Mouse (Mus musculus): Measurements from ENCODE around the gene Syngap1. TPM values are rescaled to one million over a fixed set of nuclear protein-coding genes. Genes with fewer than 3 reads are reported as not detected.
A peak's percentile ranks its signal among the peaks of the same experiment; 100 is the strongest.
"Not testable (repeated sequence)": the region's sequence is repeated elsewhere in the genome, so short reads cannot be mapped to it uniquely, and the experiment has no call there.

Syngap1 gene
- total RNA-seq (2022): 1 to 10 TPM; 3.6 to 5.2 (median 4.7) TPM

DNA sequence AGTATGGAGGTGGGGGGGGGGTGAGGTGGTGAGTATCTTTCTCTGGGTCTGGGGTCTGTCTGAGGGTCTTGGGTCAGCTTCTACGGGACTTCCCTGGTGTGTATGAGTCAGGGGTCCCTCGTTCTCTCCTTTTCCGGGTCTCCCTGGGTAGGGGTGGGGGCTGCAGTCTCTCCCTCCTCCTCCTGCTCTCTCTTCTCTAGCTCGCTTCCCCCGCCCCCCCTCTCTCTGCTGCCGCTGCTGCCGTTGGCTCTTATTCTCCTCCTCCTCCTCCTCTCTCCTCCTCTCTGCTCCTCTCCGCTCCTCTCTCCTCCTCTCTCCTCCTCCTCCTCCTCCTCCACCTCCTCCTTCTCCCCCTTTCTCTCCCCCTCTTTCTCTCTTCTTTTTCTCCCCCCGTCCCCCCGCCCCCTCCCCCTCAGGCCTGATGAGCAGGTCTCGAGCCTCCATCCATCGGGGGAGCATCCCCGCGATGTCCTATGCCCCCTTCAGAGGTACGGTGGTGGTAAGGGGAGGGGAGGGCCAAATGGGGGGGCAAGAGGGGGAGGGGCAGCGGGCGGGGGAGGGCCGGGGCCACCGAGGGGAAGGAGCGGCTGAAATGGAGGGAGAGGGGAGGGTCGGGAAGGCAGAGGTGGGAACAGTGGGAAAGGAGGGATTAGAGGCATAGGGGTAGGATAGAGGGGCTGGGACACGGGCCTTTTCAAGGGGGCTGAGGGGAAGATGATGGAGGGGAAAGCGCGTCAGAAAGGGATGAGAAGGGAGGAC, at the start of gene Syngap1:
Syngap1 (plus strand) TSS at position 223 of the 759 bp plus-strand sequence.
- DNase-seq (ENCODE audit: low spot score): no peak

DNA sequence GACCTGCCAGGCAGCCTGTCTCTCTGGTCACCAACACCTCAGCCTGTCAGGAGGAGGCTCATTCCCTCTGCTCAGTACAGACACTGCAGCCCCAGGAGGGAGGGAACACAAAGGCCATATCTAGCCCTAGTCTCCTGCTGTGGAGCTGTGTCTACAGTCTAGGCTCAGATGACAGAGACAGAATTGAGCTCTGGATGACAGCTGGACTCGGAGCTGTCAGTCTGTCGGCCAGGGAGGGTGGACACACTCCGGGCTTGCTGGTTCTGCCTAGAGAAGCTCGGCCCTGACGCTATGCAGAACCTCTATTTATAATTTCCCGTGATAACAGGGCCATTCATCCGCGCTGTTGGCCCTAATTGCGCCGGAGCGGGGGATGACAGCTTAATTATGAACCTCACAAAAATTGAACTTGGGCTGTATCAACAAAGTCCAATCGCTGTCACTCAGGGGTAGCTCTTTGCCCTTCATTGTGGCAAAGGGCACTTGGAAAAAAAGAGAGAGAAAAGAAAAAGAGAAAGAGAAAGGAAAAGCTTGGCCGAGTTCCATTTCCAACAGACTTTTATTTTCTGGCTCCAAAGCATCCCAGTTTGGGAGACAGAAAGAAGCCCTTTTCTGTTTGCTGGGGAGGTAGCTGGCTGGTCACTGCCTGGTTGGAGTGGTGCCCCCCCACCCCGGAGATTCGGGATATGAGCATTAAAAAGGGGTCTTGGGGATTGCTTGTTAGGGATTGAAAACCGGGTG, 48.2 kb upstream of the Syngap1 start:
- DNase-seq (ENCODE audit: low spot score): peak; percentile 53

DNA sequence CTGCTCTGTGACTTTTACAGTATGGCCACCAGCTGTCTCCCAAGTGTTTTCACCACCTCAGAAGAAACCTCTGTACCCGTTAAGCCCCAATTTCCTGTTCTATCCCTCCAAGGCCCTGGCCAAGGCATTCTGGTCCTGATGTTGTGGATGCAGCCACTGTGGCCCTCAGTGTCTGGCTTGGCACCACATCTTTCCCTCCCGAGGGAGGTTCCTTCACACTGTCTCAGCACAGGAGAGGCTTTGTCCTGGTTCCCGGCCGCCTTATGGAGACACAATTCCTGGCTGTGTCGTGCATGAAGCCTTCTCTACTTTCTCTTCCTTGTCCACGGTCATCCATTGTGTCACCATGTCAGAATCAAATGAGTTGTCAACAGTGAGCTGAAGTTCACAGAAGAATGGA, 47.6 kb upstream of the Syngap1 start:
- DNase-seq (ENCODE audit: low spot score): no peak

DNA sequence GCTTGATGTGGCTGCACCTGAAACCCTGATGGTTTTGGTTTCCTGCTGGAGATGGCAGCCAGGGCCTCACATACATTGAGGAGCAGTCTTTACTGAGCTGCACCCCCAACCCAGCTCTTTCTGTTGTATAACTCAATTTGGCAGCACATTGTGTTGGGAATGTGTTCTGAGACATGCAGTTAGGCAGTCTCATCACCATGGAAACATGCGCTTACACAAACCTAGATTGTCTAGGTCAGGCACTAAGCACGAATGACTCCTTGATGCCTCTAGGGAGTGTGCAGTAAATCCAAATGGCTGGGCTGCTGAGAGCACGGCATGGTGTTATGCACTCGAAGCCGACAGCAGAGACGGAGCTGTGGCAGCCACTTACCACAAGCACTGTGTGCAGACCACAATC, 46.7 kb upstream of the Syngap1 start:
- DNase-seq (ENCODE audit: low spot score): no peak

DNA sequence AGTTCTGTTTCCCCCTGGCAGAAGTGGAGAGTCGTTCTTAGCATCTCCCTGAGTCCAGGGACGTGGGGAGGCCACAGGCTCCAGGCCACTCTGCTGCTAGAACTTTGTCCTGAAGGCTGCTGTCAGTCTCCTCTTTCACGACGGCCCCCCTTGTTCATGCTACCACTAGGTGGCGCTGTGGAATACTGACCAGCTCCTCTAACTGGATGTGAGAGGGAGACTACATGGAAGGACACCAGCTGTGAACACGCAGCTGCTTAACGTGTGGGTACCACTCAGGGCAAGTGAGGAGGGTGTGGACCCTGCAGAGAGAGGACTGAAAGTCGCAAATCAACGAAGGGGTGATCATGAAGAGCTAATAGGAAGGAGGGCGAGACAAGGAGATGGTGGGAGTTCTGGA, 45.5 kb upstream of the Syngap1 start:
- peak; percentile 61 for DNase-seq (ENCODE audit: low spot score)

DNA sequence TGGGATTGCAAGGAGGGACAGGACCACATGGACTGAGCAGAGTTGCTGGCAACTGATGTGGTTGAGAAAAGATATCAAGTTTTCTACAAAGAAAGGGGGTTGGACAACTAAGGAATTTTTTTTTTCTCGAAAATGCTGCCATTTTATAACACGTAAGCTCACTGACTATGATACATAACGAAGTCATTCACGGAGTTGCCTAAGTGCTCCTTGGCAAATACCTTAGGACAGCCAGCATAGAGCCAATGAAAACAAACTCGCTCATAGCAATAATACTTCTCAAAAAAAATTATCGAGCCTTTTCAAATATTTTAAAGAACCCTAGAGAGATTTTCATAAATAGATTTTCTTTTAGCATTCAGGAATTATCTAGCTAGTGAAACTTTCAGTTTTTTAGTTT, 40.1 kb upstream of the Syngap1 start:
- DNase-seq (ENCODE audit: low spot score): no peak

DNA sequence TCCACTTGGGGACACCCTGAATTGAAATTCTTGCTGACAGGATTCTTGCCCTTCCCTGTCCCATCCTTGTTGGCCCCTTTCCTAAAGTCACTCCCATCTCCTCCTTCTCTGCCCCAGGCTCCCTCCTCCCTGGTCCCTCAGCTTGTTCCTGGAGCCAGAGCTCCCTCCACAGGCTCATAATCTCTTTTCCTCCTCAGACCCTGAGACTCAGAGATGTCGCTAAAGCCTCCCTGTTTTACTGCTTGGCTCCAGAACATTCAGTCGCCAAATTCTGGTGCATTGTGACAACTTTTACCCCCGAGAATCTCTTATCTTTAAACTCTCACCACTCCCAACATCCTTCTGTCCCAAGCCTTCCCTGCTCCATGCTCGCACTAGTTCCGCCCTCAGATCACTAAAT, 36.7 kb upstream of the Syngap1 start:
- DNase-seq (ENCODE audit: low spot score): no peak

DNA sequence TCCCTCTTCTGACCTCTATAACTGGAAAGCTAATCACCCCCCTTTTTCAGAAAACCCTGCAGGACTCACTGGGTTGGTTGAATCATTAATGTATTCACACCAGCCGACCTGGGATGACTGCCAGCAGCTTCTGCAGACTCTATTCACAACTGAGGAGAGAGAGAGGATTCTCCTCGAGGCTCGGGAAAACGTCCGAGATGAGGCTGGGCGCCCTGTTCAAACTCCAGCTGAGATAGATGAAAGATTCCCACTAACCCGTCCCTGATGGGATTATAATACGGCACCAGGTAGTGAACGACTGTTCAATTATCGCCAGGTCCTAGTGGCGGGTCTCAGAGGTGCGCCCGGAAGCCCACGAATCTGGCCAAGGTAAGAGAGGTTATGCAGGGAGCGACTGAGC, 33.5 kb upstream of the Syngap1 start:
- DNase-seq (ENCODE audit: low spot score): not testable (repeated sequence)

DNA sequence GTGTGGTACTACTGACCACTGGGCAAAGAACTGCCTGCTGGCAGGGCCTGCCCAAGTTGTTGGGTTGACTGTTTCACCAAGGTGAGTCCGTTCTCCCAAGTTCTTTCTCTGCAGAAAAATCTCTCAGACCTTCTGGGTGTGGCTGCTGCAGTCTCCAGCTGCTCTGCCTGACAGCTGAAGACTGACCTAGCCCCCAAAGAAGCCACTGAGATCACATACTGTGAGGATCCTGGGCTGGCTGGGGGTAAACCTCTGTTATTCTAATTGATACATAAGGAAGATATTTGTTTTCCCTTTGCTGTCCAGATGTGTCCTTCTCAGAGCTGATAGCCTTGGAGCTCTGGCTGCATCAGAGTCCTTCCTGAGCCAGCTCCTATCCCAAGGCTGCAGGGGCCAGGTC, 25.8 kb upstream of the Syngap1 start:
- no peak for DNase-seq (ENCODE audit: low spot score)

DNA sequence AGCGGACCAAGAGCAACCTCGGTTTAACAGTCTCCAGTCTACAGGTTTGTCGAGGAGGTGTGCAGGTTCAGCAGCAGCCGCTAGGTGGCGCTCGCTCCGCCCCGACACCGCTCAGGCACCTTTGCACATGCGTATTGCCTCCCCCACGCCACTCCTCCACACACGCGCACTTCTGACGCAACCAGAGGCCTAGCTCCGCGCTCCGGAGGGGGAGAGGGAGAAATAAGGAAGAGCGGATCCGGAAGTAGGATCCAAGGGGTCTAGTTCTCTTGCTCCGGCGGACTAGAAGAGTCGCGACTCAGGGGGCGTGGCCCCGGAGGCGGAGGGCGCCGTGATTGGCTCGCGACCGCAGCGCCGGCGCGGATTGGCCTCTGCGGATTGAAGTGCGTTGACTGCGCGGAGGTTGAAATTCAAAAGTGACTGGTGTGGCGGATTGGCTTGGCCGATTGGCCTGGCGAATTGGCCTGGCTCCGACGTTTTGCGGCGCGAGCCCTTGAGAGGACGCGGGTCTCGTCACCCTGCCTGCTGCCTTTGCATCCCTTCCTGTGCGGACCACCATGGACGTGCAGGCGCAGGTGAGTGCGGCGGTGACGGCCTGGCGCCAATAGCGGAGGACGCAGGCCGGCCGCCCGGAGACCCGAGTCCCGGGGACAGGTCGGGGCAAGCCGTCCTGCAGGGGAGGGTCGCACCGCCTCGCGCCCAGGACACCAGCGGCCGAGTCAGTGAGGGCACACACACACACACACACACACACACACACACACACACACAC, 24.2 kb upstream of the Syngap1 start, which contains the start of gene Kifc5b:
Kifc5b (plus strand) TSS at position 381 of the 772 bp plus-strand sequence.
- peak; percentile 99 for DNase-seq (ENCODE audit: low spot score)

DNA sequence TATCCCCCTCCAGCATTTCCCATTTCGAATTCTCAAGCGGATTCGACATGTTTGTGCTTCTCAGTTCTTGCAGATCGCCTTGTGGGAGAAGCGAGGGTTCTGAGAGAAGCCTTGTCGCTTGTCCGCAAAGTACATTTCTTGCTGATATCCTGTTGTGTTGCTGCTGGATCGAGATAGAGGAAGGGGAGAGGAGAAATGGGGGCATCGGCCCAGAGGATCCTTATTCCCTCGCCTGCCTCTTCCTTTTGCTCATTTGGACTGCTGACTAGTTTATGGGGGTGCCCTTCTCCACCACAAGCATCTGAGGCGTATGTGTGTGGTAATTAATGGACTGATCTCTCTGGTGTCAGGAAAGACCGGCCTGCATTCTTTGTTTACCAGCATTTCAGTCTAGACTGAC, 23.5 kb upstream of the Syngap1 start:
- DNase-seq (ENCODE audit: low spot score): not testable (repeated sequence)

DNA sequence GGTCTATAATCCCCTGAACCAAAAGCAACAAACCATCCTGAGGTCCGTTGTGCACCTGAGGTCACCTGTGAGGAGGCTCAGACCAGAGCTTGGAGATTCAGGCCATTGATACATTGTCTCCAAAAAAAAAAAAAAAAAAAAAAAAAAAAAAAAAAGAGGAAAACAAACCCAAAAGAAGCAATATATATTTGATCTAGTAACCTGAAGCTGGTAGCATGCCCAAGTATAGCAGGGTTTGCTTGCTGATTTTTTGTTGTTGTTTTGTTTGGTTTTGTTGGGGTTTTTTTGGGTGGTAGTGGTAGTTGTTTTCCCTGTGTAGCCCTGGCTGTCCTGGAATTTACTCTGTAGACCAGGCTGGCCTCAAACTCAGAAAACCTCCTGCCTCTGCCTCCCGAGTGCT, 22.7 kb upstream of the Syngap1 start:
- DNase-seq (ENCODE audit: low spot score): no peak

DNA sequence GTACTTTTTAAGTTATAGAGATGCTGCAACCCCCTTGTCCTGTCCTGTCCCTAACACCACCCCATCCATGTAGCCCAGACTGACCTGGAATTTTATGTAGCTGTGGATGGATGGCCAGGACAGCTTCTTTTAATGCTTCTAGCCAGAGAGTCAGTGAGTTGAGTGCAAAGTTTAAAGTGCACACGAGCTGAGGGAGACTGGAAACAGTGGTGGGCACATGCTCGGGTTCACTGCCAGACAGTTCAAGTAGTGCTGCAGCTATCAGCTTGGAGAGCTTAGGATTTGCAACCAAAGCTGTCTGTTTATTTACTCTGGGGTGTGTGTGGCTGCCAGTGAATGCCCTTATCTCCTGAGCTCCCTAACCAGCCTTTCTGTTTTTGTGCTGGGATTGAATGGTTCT, 21.5 kb upstream of the Syngap1 start:
- DNase-seq (ENCODE audit: low spot score): not testable (repeated sequence)

DNA sequence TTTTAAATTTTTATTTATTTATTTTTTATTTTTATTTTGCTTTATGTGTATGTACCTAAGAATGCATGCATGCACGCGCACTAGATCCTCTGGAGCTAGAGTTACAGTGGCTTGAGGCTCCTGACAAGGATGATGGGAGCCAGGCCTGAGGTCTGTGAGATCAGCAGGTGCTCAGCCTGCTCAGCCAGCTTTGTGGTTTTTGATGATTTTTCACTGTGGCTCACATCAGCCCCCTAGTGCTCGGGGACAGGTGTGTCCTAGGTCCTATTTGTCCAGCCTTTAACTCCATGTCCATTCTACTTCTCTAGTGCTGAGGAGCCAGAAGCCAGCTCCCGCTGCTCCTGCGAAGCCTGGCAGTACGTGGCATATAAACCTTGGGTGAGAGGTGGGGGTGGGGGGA, 18.7 kb upstream of the Syngap1 start:
- DNase-seq (ENCODE audit: low spot score): not testable (repeated sequence)

DNA sequence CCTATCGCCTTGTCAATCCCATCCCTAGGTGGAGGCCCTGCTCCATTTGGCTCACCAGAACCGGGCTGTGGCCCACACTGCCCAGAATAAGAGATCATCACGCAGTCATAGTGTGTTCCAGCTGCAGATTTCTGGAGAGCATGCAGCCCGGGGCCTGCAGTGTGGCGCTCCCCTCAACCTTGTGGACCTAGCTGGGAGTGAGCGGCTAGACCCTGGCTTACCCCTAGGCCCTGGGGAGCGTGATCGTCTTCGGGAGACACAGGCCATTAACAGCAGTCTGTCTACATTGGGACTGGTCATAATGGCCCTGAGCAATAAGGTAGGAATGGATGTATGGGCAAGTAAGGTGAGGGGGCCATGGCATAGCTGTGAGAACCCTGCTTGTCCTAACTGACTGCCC, 15.6 kb upstream of the Syngap1 start:
- not testable (repeated sequence) for DNase-seq (ENCODE audit: low spot score)

DNA sequence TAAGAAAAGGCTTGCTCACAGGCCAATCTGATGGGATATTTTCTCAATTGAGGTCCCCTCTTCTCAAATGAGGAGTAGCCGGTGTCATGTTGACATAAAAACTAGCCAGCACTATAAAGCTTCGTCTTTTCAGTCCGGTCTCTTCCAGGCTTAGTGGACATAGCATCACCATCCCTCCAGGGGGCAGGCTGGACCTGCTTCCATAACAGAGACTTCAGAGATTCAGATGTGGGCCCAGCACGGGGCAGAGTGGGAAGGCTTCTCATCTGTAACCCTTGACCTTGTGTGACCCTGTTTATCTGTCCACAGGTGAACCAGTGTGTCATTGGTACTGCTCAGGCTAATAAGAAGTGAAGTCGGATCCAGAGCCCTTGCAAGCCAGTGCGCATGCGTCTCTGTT, 9.3 kb upstream of the Syngap1 start:
- not testable (repeated sequence) for DNase-seq (ENCODE audit: low spot score)

DNA sequence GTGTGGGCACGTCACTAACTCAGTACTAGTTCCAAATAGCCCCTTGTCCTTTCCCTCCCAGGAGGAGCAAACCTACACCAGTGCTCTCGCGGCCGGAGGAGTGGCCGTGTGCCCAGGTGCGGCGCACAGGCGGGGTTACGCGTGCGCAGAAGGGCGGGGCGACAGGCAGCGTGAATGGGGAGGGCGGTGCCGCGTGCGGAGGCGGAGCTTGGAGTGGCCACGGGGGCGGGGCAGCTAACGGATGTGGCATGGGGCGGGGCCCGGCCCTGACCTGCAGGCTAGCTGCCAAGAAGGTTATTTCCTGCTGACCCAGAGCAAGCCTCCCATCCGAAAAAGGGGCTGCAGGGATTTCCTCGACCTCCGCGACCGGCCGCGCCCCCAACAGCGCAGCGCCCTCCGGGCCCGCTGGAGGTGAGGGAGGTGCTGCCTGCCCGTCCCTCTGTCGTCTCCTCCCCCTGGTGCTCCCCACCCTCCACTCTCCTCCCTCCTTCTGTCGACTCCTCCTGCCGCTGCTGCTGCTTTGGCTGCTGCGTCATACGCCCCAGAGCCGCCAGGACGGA, 8.1 kb upstream of the Syngap1 start, which contains the start of gene Phf1:
Phf1 (plus strand) TSS at position 214 of the 560 bp plus-strand sequence.
- peak; percentile 97 for DNase-seq (ENCODE audit: low spot score)

DNA sequence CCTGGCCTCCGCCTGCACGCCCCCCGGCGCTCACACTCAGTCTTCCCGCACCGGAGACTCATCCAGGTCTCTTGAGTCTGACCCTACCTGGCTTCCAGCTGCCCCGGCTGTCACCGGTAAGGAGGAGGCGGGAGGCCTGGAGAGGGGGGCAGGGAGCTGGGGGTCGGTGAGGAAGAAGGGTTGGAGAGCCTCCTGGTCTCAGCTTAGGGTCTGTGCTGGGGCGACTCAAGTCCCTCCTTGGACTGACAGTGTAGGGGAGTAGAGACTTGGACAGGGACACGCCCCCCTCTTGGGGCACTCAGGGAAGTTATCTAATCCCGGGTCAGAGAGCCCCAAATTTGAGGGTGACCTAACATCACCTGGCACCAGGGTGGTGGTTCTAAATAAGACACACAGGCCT, 7.6 kb upstream of the Syngap1 start:
- no peak for DNase-seq (ENCODE audit: low spot score)

DNA sequence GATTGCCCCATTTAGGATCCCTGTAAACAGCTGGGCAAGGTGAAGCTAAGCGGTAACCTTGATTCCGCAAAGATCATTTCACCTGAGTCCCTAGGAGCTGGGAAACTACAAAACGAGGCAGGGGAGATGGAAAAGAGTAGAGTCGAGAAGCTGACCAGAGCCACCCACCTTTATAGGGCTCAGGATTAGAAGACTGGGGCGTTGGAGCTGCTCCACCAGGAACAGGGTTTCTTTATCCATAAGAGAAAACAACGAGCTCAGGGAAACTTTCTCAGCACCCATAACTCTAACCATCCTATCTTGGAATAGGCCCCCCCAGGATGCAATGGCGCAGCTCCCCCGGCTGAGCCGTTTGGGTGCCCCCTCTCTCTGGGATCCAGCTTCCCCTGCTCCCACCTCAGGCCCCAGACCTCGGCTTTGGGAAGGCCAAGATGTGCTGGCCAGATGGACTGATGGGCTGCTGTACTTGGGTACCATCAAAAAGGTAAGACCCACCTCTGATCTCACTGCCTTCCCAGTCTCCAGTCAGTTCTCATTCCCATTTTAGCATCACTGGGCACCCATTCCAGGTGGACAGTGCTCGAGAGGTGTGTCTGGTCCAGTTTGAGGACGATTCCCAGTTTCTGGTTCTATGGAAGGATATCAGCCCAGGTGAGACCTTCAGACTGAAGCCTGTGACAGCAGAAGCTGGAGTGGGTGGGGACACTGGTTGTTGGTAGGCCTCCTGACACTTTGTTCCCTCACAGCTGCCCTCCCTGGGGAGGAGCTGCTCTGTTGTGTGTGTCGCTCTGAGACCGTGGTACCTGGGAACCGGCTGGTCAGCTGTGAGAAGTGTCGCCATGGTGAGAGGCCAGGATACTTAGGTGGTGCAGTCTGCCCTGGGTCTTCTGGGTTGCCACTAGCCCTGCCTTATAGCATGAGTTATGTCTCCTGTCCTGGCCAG, 6.9 kb upstream of the Syngap1 start:
- DNase-seq (ENCODE audit: low spot score): no peak

DNA sequence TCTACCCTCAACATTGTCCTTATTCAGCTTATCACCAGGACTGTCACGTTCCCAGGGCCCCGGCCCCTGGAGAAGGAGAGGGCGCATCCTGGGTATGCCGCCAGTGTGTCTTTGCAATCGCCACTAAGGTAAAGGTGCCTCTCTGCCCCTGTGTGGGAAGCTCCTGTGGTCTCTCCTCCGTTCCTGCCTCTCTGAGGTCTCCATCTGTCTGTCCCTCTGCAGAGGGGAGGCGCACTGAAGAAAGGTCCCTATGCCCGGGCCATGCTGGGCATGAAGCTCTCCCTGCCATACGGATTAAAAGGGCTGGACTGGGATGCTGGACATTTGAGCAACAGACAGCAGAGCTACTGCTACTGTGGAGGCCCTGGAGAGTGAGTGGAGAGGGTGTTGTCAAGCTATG, 6.0 kb upstream of the Syngap1 start:
- DNase-seq (ENCODE audit: low spot score): no peak

DNA sequence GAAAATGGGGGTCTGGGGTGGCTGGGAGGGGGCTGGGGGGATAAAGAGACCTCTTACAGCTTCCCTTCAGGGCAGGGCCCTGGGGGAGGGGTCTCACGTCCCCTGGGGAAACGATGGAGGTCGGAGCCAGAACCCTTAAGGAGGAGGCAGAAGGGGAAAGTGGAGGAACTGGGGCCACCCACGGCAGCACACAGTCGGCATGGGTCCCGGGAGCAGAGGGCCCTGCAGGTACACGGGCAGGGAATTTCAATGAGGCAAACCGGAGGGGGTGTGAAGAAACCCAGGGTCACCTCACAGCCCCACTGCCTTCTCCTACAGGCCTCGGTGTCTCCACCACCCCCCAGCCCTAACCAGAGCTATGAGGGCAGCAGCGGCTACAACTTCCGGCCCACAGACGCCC, 4.6 kb upstream of the Syngap1 start:
- no peak for DNase-seq (ENCODE audit: low spot score)

Data from heart, adult 8-10 months (tissue).